Mouse (Mus musculus): ENCODE data around the gene Zfand2b. TPM values are rescaled to one million over a fixed set of nuclear protein-coding genes. Genes with fewer than 3 reads are reported as not detected.

The Zfand2b gene
- polyA plus RNA-seq, 1 experiment from 2014 or later, result 41.0 TPM

DNA sequence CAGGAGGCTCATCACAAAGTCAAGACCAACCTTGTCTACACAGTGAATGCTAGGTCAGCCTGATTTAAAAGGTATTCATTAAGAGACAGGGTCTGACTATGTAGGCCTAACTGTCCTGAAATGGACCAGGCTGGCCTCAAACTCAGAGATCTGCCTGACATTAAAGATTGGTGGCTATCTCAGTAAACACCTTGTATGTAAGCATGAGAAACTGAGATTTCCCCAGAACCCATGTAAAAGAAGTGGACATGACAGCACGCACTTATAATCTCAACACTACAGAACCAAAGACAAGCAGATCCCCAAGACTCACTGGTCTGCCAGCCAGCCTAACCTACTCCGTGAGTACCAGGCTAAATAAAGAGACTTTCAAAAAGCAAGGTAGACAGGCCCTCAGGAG lies 30.0 kb upstream of the Zfand2b start:
- H3K4me1 ChIP-seq (ENCODE audit: control insufficient read depth, low read depth, low read length), result peaks cover 61% of the 10 kb centered on the region
- H3K4me3 ChIP-seq (ENCODE audit: low read depth, low read length), result peak overlapping the region; percentile 20; the same call in 1 of the 2 replicates
- H3K9ac ChIP-seq (ENCODE audit: low read depth, low read length), result peak overlapping the region; percentile 8; the same call in 1 of the 2 replicates
- H3K36me3 ChIP-seq (ENCODE audit: control insufficient read depth, insufficient read depth), result peaks cover 39% of the 10 kb centered on the region
- no peaks in the 10 kb centered on the region for H3K9me3 ChIP-seq (replicated peaks; ENCODE audit: control insufficient read depth, low read length)
- ATAC-seq (ENCODE audit: low read depth), result no peak
- peak overlapping the region; percentile 64 for H3K4me2 ChIP-seq (ENCODE audit: low read depth, low read length)
- H3K27me3 ChIP-seq (ENCODE audit: control insufficient read depth, insufficient read depth, low read depth, low read length), result no peaks in the 10 kb centered on the region
- peak overlapping the region; percentile 95 for H3K27ac ChIP-seq (ENCODE audit: low read length)
- 59% methylated on average over 2 of the region's 2 CpGs for WGBS (ENCODE audit: insufficient replicate concordance)

DNA sequence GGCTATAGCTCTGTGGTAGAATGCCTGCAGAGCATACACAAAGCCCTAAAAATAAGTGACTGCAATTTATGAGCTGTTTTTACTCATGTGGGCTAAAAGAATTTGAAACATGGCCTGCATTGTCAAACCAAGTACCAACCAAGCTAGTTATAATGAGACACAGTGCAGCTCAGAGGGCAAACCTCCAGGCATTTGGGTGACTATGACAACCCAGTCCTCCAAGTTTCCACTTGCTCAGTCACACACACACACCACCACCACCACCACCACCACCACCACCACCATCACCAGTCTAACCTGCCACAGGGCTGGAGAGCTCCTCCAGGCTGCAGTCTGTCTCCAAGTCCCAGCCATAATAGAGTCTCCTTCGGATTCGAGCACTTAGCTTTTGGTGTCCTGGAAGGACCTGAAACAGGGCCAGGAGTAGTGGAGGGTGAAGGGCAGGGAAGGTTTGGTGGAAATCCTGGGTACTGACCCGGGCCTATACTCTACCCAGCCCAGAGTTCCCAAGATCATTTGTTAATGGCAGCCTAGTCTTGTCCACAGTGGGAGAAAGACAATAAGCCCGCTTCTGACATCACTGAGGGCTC lies 27.8 kb upstream of the Zfand2b start:
- H3K27me3 ChIP-seq (ENCODE audit: control insufficient read depth, insufficient read depth, low read depth, low read length), result no peaks in the 10 kb centered on the region
- H3K4me3 ChIP-seq (ENCODE audit: low read depth, low read length), result peak overlapping the region; percentile 96
- no peaks in the 10 kb centered on the region for H3K9me3 ChIP-seq (replicated peaks; ENCODE audit: control insufficient read depth, low read length)
- H3K4me2 ChIP-seq (ENCODE audit: low read depth, low read length), result peak overlapping the region; percentile 91
- WGBS (ENCODE audit: insufficient replicate concordance), result 28% methylated on average over 4 of the region's 4 CpGs
- peak overlapping the region; percentile 99 for H3K9ac ChIP-seq (ENCODE audit: low read depth, low read length)
- peaks cover 42% of the 10 kb centered on the region for H3K36me3 ChIP-seq (ENCODE audit: control insufficient read depth, insufficient read depth)
- H3K27ac ChIP-seq (ENCODE audit: low read length), result peak overlapping the region; percentile 100
- peaks cover 68% of the 10 kb centered on the region for H3K4me1 ChIP-seq (ENCODE audit: control insufficient read depth, low read depth, low read length)
- ATAC-seq (ENCODE audit: low read depth), result no peak

DNA sequence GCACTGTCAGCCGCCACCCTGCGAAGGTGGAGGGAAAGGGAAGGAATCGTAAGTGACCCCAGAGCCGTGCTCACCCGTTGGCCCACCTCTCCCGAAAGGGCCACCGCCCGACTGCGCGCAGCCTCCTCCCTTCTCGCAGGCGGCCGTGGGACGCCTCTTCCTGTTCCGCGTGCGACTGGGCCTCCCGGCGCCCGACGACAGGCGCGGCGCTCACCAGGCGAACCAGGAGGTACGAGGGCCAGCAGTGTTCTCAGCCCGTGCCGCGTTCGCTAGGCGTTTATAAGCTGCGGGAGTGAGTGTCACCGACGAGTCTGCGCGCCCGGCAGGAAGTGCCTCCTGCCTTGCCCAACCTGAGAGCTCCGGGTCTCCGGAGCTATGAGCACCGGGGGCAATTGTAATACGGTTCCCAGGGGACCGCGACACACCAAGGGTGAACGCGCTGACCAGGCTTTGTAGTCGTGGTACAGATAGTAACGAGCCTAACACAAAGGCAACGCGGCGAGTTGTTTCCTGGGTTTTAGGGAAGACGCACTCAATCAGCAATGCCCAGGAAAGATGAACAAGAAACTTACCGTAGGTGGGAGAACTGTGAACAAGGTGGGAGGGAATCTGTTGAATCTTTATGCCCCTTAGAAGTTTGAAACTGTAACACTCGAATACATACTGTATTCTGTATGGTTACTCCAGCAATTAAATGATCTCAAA lies 26.8 kb upstream of the Zfand2b start:
- peak overlapping the region; percentile 99 for H3K9ac ChIP-seq (ENCODE audit: low read depth, low read length)
- H3K4me1 ChIP-seq (ENCODE audit: control insufficient read depth, low read depth, low read length), result peaks cover 68% of the 10 kb centered on the region
- peaks cover 43% of the 10 kb centered on the region for H3K36me3 ChIP-seq (ENCODE audit: control insufficient read depth, insufficient read depth)
- H3K4me3 ChIP-seq (ENCODE audit: low read depth, low read length), result peak overlapping the region; percentile 96
- H3K9me3 ChIP-seq (replicated peaks; ENCODE audit: control insufficient read depth, low read length), result no peaks in the 10 kb centered on the region
- H3K27ac ChIP-seq (ENCODE audit: low read length), result peak overlapping the region; percentile 100
- H3K4me2 ChIP-seq (ENCODE audit: low read depth, low read length), result peak overlapping the region; percentile 91
- H3K27me3 ChIP-seq (ENCODE audit: control insufficient read depth, insufficient read depth, low read depth, low read length), result no peaks in the 10 kb centered on the region
- WGBS (ENCODE audit: insufficient replicate concordance), result under 1% methylated on average over 53 of the region's 53 CpGs
- peak; percentile 54 for ATAC-seq (ENCODE audit: low read depth)

- H3K27me3 ChIP-seq (ENCODE audit: control insufficient read depth, insufficient read depth, low read depth, low read length), result no peaks in the 10 kb centered on the region
- H3K4me2 ChIP-seq (ENCODE audit: low read depth, low read length), result peak within 1 kb of the TSS; percentile 91
- WGBS (ENCODE audit: insufficient replicate concordance), result under 1% methylated on average over 89 of the region's 91 CpGs
- H3K9ac ChIP-seq (ENCODE audit: low read depth, low read length), result peak within 1 kb of the TSS; percentile 99
- H3K9me3 ChIP-seq (replicated peaks; ENCODE audit: control insufficient read depth, low read length), result no peaks in the 10 kb centered on the region
- peak within 1 kb of the TSS; percentile 96 for H3K4me3 ChIP-seq (ENCODE audit: low read depth, low read length)
- H3K4me1 ChIP-seq (ENCODE audit: control insufficient read depth, low read depth, low read length), result peaks cover 68% of the 10 kb centered on the region
- H3K36me3 ChIP-seq (ENCODE audit: control insufficient read depth, insufficient read depth), result peaks cover 50% of the 10 kb centered on the region
- ATAC-seq (ENCODE audit: low read depth), result peak; percentile 77
- peak within 1 kb of the TSS; percentile 100 for H3K27ac ChIP-seq (ENCODE audit: low read length)
These were observed 25.9 kb upstream of the Zfand2b start, which contains the start of the genes Cnppd1 and Retreg2 for GRCm38 (mm10) chr1:75142301-75143261. TSS of gene Cnppd1 (minus strand) at chr1:75142711. TSS of gene Retreg2 (plus strand) at chr1:75142778.

DNA sequence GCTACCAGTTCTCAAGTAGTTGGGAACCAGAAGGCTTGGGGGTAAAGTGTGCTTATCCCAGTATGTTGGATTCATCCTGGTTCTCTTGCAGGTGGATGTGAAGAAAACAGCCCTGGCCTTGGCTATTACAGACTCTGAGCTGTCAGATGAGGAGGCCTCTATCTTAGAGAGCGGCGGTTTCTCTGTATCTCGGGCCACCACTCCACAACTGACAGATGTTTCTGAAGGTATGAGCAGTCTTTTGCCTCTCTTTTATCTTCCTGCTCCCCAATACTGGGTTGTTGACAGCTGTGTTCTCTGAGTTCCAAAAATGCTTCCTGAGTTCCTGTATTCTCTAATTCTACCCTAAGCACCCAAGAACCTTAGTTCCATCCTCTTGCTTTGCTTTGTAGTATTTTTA lies 22.9 kb upstream of the Zfand2b start:
- Histone ChIP-seq H3K9me3 (replicated peaks; ENCODE audit: control insufficient read depth, low read length) (no peaks in the 10 kb centered on the region), H3K36me3 (ENCODE audit: control insufficient read depth, insufficient read depth) (peaks cover 49% of the 10 kb centered on the region), H3K9ac (ENCODE audit: low read depth, low read length) (0 out of 2 replicates have a peak overlapping the region, but pooled peaks have one; percentile 14), H3K27me3 (ENCODE audit: control insufficient read depth, insufficient read depth, low read depth, low read length) (no peaks in the 10 kb centered on the region), H3K4me3 (ENCODE audit: low read depth, low read length) (peak overlapping the region; percentile 14), H3K4me2 (ENCODE audit: low read depth, low read length) (peak overlapping the region; percentile 91), H3K27ac (ENCODE audit: low read length) (peak overlapping the region; percentile 49), H3K4me1 (ENCODE audit: control insufficient read depth, low read depth, low read length) (peaks cover 43% of the 10 kb centered on the region)
- no peak for ATAC-seq (ENCODE audit: low read depth)
- WGBS (ENCODE audit: insufficient replicate concordance), result 24% methylated on average over 3 of the region's 3 CpGs

GRCm38 (mm10) chr1:75147411-75148135 lies 20.9 kb upstream of the Zfand2b start:
- H3K4me2 ChIP-seq (ENCODE audit: low read depth, low read length), result no peak overlapping the region
- ATAC-seq (ENCODE audit: low read depth), result no peak
- no peaks in the 10 kb centered on the region for H3K27me3 ChIP-seq (ENCODE audit: control insufficient read depth, insufficient read depth, low read depth, low read length)
- 78% methylated on average over 7 of the region's 7 CpGs for WGBS (ENCODE audit: insufficient replicate concordance)
- peak overlapping the region; percentile 28; the same call in 1 of the 2 replicates for H3K27ac ChIP-seq (ENCODE audit: low read length)
- no peak overlapping the region for H3K4me3 ChIP-seq (ENCODE audit: low read depth, low read length)
- H3K4me1 ChIP-seq (ENCODE audit: control insufficient read depth, low read depth, low read length), result peaks cover 43% of the 10 kb centered on the region
- H3K9ac ChIP-seq (ENCODE audit: low read depth, low read length), result no peak overlapping the region
- peaks cover 49% of the 10 kb centered on the region for H3K36me3 ChIP-seq (ENCODE audit: control insufficient read depth, insufficient read depth)
- H3K9me3 ChIP-seq (replicated peaks; ENCODE audit: control insufficient read depth, low read length), result no peaks in the 10 kb centered on the region

DNA sequence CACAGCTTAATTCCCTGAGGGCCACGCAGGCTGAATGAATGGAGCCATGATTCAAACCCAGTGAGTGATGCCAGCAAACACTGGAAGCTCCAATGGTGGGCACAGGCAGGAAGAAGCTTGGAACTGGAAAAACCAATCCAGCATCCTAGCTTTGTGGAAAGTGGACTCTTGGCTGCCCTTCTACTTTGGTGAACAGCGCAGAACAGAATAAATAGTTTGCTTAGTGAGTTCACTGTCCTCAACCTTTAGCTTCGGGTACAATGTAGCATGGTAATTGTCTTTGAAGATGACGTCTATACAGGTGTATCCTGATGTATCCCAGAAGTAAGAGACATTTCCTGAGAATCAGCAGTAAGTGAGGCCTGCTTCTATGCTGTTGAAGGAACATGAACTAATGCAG lies 19.7 kb upstream of the Zfand2b start:
- no peak overlapping the region for H3K9ac ChIP-seq (ENCODE audit: low read depth, low read length)
- H3K9me3 ChIP-seq (replicated peaks; ENCODE audit: control insufficient read depth, low read length), result no peaks in the 10 kb centered on the region
- 78% methylated on average over 4 of the region's 4 CpGs for WGBS (ENCODE audit: insufficient replicate concordance)
- ATAC-seq (ENCODE audit: low read depth), result peak; percentile 25; the same call in 1 of the 2 replicates
- no peak overlapping the region for H3K27ac ChIP-seq (ENCODE audit: low read length)
- H3K4me2 ChIP-seq (ENCODE audit: low read depth, low read length), result no peak overlapping the region
- no peaks in the 10 kb centered on the region for H3K27me3 ChIP-seq (ENCODE audit: control insufficient read depth, insufficient read depth, low read depth, low read length)
- no peak overlapping the region for H3K4me3 ChIP-seq (ENCODE audit: low read depth, low read length)
- H3K36me3 ChIP-seq (ENCODE audit: control insufficient read depth, insufficient read depth), result peaks cover 49% of the 10 kb centered on the region
- peaks cover 41% of the 10 kb centered on the region for H3K4me1 ChIP-seq (ENCODE audit: control insufficient read depth, low read depth, low read length)

DNA sequence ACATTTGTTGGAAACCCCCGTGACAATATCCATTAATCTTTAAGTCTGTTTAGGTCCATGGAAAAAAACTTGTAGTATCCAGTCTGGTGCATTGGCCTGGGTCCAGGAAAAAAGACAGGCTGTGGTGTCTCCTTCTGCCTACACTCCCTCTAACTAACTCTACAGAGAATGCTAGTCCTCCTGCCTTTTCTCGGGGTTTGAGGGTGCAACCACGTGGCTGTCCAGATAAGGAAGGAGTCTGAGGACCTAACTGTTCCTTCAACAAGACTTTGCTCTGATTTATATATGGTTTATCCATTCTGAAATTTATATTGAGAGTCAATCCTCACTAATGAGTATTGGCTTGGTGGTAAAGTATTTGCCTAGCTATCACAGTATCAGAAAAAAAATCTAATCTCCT lies 12.6 kb upstream of the Zfand2b start:
- H3K4me3 ChIP-seq (ENCODE audit: low read depth, low read length), result no peak overlapping the region
- peaks cover 23% of the 10 kb centered on the region for H3K4me1 ChIP-seq (ENCODE audit: control insufficient read depth, low read depth, low read length)
- WGBS (ENCODE audit: insufficient replicate concordance), result 34% methylated on average over 3 of the region's 3 CpGs
- no peak overlapping the region for H3K27ac ChIP-seq (ENCODE audit: low read length)
- no peaks in the 10 kb centered on the region for H3K27me3 ChIP-seq (ENCODE audit: control insufficient read depth, insufficient read depth, low read depth, low read length)
- no peak overlapping the region for H3K4me2 ChIP-seq (ENCODE audit: low read depth, low read length)
- H3K36me3 ChIP-seq (ENCODE audit: control insufficient read depth, insufficient read depth), result no peaks in the 10 kb centered on the region
- no peak overlapping the region for H3K9ac ChIP-seq (ENCODE audit: low read depth, low read length)
- H3K9me3 ChIP-seq (replicated peaks; ENCODE audit: control insufficient read depth, low read length), result no peaks in the 10 kb centered on the region
- ATAC-seq (ENCODE audit: low read depth), result no peak

Measured in liver, embryonic 16.5 days (tissue).